ENCODE assay signal across 9 mouse cellular contexts in genomic region chr4:132113411-132114095, GRCm38 (mm10). TPM values are rescaled to one million over a fixed set of nuclear protein-coding genes. Genes with fewer than 3 reads are reported as not detected.
A peak's percentile ranks its signal among the peaks of the same experiment; 100 is the strongest.
DNase-seq lines count a peak whose midpoint lies in the region; ATAC-seq and TF ChIP-seq lines count a peak whose summit lies in the region.
"Had no signal": no experiment of that assay in that cellular context is flagged by ENCODE, and none has a peak within 500 bp of the region (broad histone marks: within the 10 kb centered on the region; RNA-seq: fewer than 3 reads in every experiment).

No protein-coding gene starts in this region.

- DNase-seq in heart, embryonic 10.5 days (ENCODE audit: low spot score): no peak
- DNase-seq in heart, adult 2 months: no peak
- peak; percentile 38 for DNase-seq in CD4-positive, CD25-positive, alpha-beta regulatory T cell, adult 2 months (ENCODE audit: low read depth, low spot score)
- no peak for DNase-seq in forebrain, embryonic 10.5 days (ENCODE audit: extremely low spot score, low spot score)
- peak; percentile 19 for DNase-seq in midbrain, postnatal 0 days (ENCODE audit: low spot score)
- no peak for DNase-seq in right cerebral cortex, postnatal 36 days (ENCODE audit: low spot score in 2 of 2)
- no peak for DNase-seq in layer of hippocampus, adult 8-10 months (ENCODE audit: low spot score in 2 of 2)

- peaks cover 53% of the 10 kb centered on the region for H3K27me3 ChIP-seq in heart, embryonic 10.5 days (ENCODE audit: insufficient read depth, poor library complexity, severe bottlenecking)
- H3K27me3 ChIP-seq in heart, adult 2 months (ENCODE audit: control insufficient read depth, insufficient read depth, low read length): no peaks in the 10 kb centered on the region
- H3K27me3 ChIP-seq in forebrain, embryonic 10.5 days (ENCODE audit: poor library complexity, severe bottlenecking): peaks cover 47% of the 10 kb centered on the region
- peaks cover 43% of the 10 kb centered on the region for H3K27me3 ChIP-seq in limb, embryonic 12.5 days
- no peaks in the 10 kb centered on the region for H3K27me3 ChIP-seq in midbrain, postnatal 0 days (ENCODE audit: insufficient read depth, low read length)

- H3K4me3 ChIP-seq in heart, embryonic 10.5 days: peak overlapping the region; percentile 52
- H3K4me3 ChIP-seq in heart, adult 2 months: no peak overlapping the region; the same call in 1 of the 2 replicates
- H3K4me3 ChIP-seq in forebrain, embryonic 10.5 days: peak overlapping the region; percentile 47
- peak overlapping the region; percentile 33 for H3K4me3 ChIP-seq in limb, embryonic 12.5 days (replicated peaks)
- peak overlapping the region; percentile 21; the same call in 1 of the 2 replicates for H3K4me3 ChIP-seq in midbrain, postnatal 0 days (ENCODE audit: low read depth, low read length)

- no peak for TF ChIP-seq EP300 in heart, adult 2 months (IDR thresholded peaks at IDR 0.05; ENCODE audit: insufficient read depth, low read depth, low read length)

- peak overlapping the region; percentile 54 for H3K4me2 ChIP-seq in limb, embryonic 12.5 days
- H3K4me2 ChIP-seq in midbrain, postnatal 0 days (ENCODE audit: low read depth, low read length, poor library complexity, severe bottlenecking): peak overlapping the region; percentile 51

- peak overlapping the region; percentile 59 for H3K27ac ChIP-seq in heart, embryonic 10.5 days
- H3K27ac ChIP-seq in heart, adult 2 months: no peak overlapping the region
- H3K27ac ChIP-seq in forebrain, embryonic 10.5 days: peak overlapping the region; percentile 27; the same call in 1 of the 2 replicates
- H3K27ac ChIP-seq in limb, embryonic 12.5 days: no peak overlapping the region
- no peak overlapping the region for H3K27ac ChIP-seq in midbrain, postnatal 0 days (ENCODE audit: low read depth, low read length)

- no peak for TF ChIP-seq POLR2A in heart, adult 2 months (IDR thresholded peaks at IDR 0.05; ENCODE audit: insufficient read depth, low read depth, low read length)

- H3K4me1 ChIP-seq in heart, embryonic 10.5 days: peaks cover 9% of the 10 kb centered on the region
- no peaks in the 10 kb centered on the region for H3K4me1 ChIP-seq in heart, adult 2 months (ENCODE audit: control insufficient read depth, insufficient read depth, low read length)
- peaks cover 32% of the 10 kb centered on the region for H3K4me1 ChIP-seq in forebrain, embryonic 10.5 days
- peaks cover 17% of the 10 kb centered on the region for H3K4me1 ChIP-seq in limb, embryonic 12.5 days (replicated peaks)
- no peaks in the 10 kb centered on the region for H3K4me1 ChIP-seq in midbrain, postnatal 0 days (ENCODE audit: insufficient read depth, low read length)

- no peaks in the 10 kb centered on the region for H3K79me2 ChIP-seq in heart, adult 2 months (replicated peaks; ENCODE audit: control insufficient read depth, insufficient read depth, low read length)

- intact Hi-C loops in heart, adult 2 months (cut with DNase I): no loop called here

- ATAC-seq in limb, embryonic 12.5 days (ENCODE audit: insufficient number of reproducible peaks, insufficient read depth, low FRiP score, low TSS enrichment, low read depth): no peak
- ATAC-seq in midbrain, postnatal 0 days (ENCODE audit: low FRiP score): no peak

- H3K9ac ChIP-seq in heart, adult 2 months (ENCODE audit: low read depth, low read length): no peak overlapping the region
- H3K9ac ChIP-seq in limb, embryonic 12.5 days (replicated peaks): no peak overlapping the region
- no peak overlapping the region for H3K9ac ChIP-seq in midbrain, postnatal 0 days (replicated peaks; ENCODE audit: low read length, poor library complexity, severe bottlenecking)

- no peaks in the 10 kb centered on the region for H3K36me3 ChIP-seq in heart, embryonic 10.5 days
- no peaks in the 10 kb centered on the region for H3K36me3 ChIP-seq in heart, adult 2 months (ENCODE audit: control insufficient read depth, insufficient read depth, low read length)
- H3K36me3 ChIP-seq in forebrain, embryonic 10.5 days (replicated peaks): no peaks in the 10 kb centered on the region
- no peaks in the 10 kb centered on the region for H3K36me3 ChIP-seq in limb, embryonic 12.5 days
- H3K36me3 ChIP-seq in midbrain, postnatal 0 days (ENCODE audit: insufficient read depth, low read length): no peaks in the 10 kb centered on the region

- TF ChIP-seq CTCF in heart, adult 2 months (IDR thresholded peaks at IDR 0.05): no peak
- peak; percentile 25; the same call in 1 of the 2 replicates for TF ChIP-seq CTCF in midbrain, postnatal 0 days (IDR thresholded peaks at IDR 0.05)

- H3K9me3 ChIP-seq in heart, embryonic 10.5 days: no peaks in the 10 kb centered on the region
- H3K9me3 ChIP-seq in forebrain, embryonic 10.5 days: no peaks in the 10 kb centered on the region
- H3K9me3 ChIP-seq in limb, embryonic 12.5 days: no peaks in the 10 kb centered on the region
- no peaks in the 10 kb centered on the region for H3K9me3 ChIP-seq in midbrain, postnatal 0 days (ENCODE audit: low read length)

- WGBS in heart, embryonic 10.5 days: 26% methylated on average over 53 of the region's 53 CpGs
- WGBS in heart, adult 2 months: 36% methylated on average over 53 of the region's 53 CpGs
- WGBS in forebrain, embryonic 10.5 days: 49% methylated on average over 53 of the region's 53 CpGs
- WGBS in limb, embryonic 12.5 days: 28% methylated on average over 53 of the region's 53 CpGs
- WGBS in midbrain, postnatal 0 days: 51% methylated on average over 52 of the region's 53 CpGs

RNA-seq across cellular contexts. Expression of gene Oprd1, which starts 30.7 kb away (rescaled TPM):
- 1.00 and 1.1 TPM in 2 replicates for polyA plus RNA-seq in heart, embryonic 10.5 days (2016; fragmentation: Nextera tagmentation; extraction: Ambion mirVana)
- total RNA-seq in heart, adult 2 months (2021): under 1 TPM; 0.20 to 0.21 TPM
- polyA plus RNA-seq in heart, adult 2 months (2012; rRNA removed): 0.43 and 0.64 TPM in 2 replicates
- 0.11 TPM in 1 of 2 replicates, not detected in the other for polyA plus RNA-seq in forebrain, embryonic 10.5 days (2016; fragmentation: Nextera tagmentation; extraction: Ambion mirVana)
- 0.51 and 0.69 TPM in 2 replicates for polyA plus RNA-seq in limb, embryonic 12.5 days (2016; fragmentation: Nextera tagmentation; extraction: Ambion mirVana)
- 2.2 and 2.6 TPM in 2 replicates for total RNA-seq in midbrain, postnatal 0 days (2014; rRNA removed)
- 0.65 and 0.79 TPM in 2 replicates for polyA plus RNA-seq in midbrain, postnatal 0 days (2015; fragmentation: Nextera tagmentation; extraction: Ambion mirVana)
- total RNA-seq in layer of hippocampus, adult 8-10 months (2022): 10 to 100 TPM in 3 of 4 experiments, 1 to 10 TPM in 1; 9.2 to 13.4 (median 11.9) TPM
- total RNA-seq: MEL had no signal

RNA-seq across cellular contexts. Expression of gene Epb41, which starts 38.4 kb away (rescaled TPM):
- polyA plus RNA-seq in heart, embryonic 10.5 days (2016; fragmentation: Nextera tagmentation; extraction: Ambion mirVana): 73.5 and 78.8 TPM in 2 replicates
- 100 to 1,000 TPM; 128 to 256 TPM for total RNA-seq in heart, adult 2 months (2021)
- polyA plus RNA-seq in heart, adult 2 months (2012; rRNA removed): 58.7 and 62.5 TPM in 2 replicates
- 115 and 123 TPM in 2 replicates for polyA plus RNA-seq in forebrain, embryonic 10.5 days (2016; fragmentation: Nextera tagmentation; extraction: Ambion mirVana)
- 118 and 132 TPM in 2 replicates for polyA plus RNA-seq in limb, embryonic 12.5 days (2016; fragmentation: Nextera tagmentation; extraction: Ambion mirVana)
- total RNA-seq in midbrain, postnatal 0 days (2014; rRNA removed): 70.4 and 77.1 TPM in 2 replicates
- 29.4 and 29.9 TPM in 2 replicates for polyA plus RNA-seq in midbrain, postnatal 0 days (2015; fragmentation: Nextera tagmentation; extraction: Ambion mirVana)
- 10 to 100 TPM; 23.0 to 27.9 (median 25.7) TPM for total RNA-seq in layer of hippocampus, adult 8-10 months (2022)

RNA-seq across cellular contexts. Expression of gene Gm10300, which starts 39.1 kb away (rescaled TPM):
- polyA plus RNA-seq in heart, embryonic 10.5 days (2016; fragmentation: Nextera tagmentation; extraction: Ambion mirVana): 0.10 TPM in 1 of 2 replicates, not detected in the other
- under 1 TPM; 0.11 to 0.13 TPM for total RNA-seq in heart, adult 2 months (2021)
- polyA plus RNA-seq in heart, adult 2 months (2012; rRNA removed): 0.08 and 0.12 TPM in 2 replicates
- polyA plus RNA-seq in forebrain, embryonic 10.5 days (2016; fragmentation: Nextera tagmentation; extraction: Ambion mirVana): not detected in 2 replicates
- 0.23 TPM in 1 of 2 replicates, not detected in the other for polyA plus RNA-seq in limb, embryonic 12.5 days (2016; fragmentation: Nextera tagmentation; extraction: Ambion mirVana)
- 0.05 TPM in 1 of 2 replicates, not detected in the other for total RNA-seq in midbrain, postnatal 0 days (2014; rRNA removed)
- polyA plus RNA-seq in midbrain, postnatal 0 days (2015; fragmentation: Nextera tagmentation; extraction: Ambion mirVana): 0.06 TPM in 1 of 2 replicates, not detected in the other
- under 1 TPM in 2 of 4 experiments, not detected in 2; 0.20 to 0.23 TPM for total RNA-seq in layer of hippocampus, adult 8-10 months (2022)

Comparison
In these comparisons a context has a peak if more than half of its experiments do, and no peak if none do; other contexts are left out.
1. H3K27ac ChIP-seq: peak in heart, embryonic 10.5 days (single experiment) and forebrain, embryonic 10.5 days (single experiment); none in heart, adult 2 months (single experiment), limb, embryonic 12.5 days (single experiment) and midbrain, postnatal 0 days (single experiment).
2. DNase-seq: peak in CD4-positive, CD25-positive, alpha-beta regulatory T cell, adult 2 months (single experiment) and midbrain, postnatal 0 days (single experiment); none in heart, embryonic 10.5 days (single experiment), heart, adult 2 months (0 of 2), forebrain, embryonic 10.5 days (single experiment), right cerebral cortex, postnatal 36 days (0 of 2) and layer of hippocampus, adult 8-10 months (0 of 2).